In the genomic region with DNA sequence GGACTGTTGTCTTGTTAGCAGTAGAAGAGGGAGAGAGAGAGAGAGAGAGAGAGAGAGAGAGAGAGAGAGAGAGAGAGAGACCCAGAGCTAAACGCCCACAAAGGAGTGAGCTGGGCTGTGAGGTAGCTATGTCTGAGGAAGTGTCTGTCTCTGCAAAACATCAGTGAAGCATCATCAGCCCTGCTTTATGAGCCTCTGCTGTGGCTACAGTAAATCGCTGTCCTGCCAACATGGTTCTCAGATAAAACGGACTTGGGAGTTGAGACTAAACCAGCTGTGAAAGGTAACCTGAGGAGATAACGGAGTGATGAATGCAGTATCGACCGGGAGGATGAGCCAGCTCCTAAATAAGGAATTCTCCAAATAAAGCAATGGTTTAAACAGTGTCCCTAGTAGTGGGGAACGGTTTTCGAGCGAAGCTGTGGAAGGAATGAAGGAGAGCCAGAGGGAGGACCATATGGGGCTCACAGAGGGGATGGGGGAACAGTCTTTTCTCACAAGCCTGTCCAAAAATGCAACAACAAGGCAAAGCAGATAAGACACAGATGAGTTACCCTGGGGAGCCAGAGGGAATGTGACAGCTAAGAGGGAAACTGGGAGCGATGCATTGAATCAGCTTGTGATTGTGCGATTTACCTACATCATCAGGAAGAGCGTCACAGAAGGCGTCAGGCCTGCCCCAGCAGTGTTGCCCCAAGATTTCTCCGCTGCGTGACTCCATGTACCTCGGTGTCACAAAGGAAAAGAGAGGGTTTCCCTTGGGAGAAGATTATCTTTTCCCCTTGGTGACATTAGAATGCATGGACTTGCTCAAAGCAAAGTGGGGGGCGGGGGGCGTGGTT, we compare ENCODE assay signal across 12 mouse cellular contexts. TPM values are rescaled to one million over a fixed set of nuclear protein-coding genes. Genes with fewer than 3 reads are reported as not detected.
DNase-seq lines count a peak whose midpoint lies in the region; ATAC-seq and TF ChIP-seq lines count a peak whose summit lies in the region.
"Had no signal": no experiment of that assay in that cellular context is flagged by ENCODE, and none has a peak within 500 bp of the region (broad histone marks: within the 10 kb centered on the region; RNA-seq: fewer than 3 reads in every experiment).

No protein-coding gene starts in this region.

- DNase-seq in embryo, embryonic 10 days (ENCODE audit: low spot score) = peak; percentile 41
- DNase-seq in embryo, embryonic 10.5 days (ENCODE audit: low spot score) = no peak
- DNase-seq in kidney, adult 2 months = no peak
- peak; percentile 69 for DNase-seq in brain, embryonic 14.5 days (ENCODE audit: low read depth)
- DNase-seq in layer of hippocampus, postnatal 25 days (ENCODE audit: extremely low spot score in 1 of 2, low spot score in 1 of 2) = peak; percentile 24 to 31
- DNase-seq in adrenal gland, postnatal 36 days = no peak
- DNase-seq in testis, postnatal 10 days (ENCODE audit: low spot score) = no peak
- DNase-seq: heart, adult 18-20 months had no signal

- H3K9me3 ChIP-seq in kidney, embryonic 16.5 days (ENCODE audit: low read length) = no peaks in the 10 kb centered on the region
- H3K9me3 ChIP-seq: embryonic facial prominence, embryonic 15.5 days; limb, embryonic 12.5 days had no signal

- no peak for TF ChIP-seq POLR2A in kidney, adult 2 months (IDR thresholded peaks at IDR 0.05; ENCODE audit: low read depth, low read length)
- no peak for TF ChIP-seq POLR2A in brain, embryonic 14.5 days (IDR thresholded peaks at IDR 0.05; ENCODE audit: borderline replicate concordance, extremely low read depth, insufficient read depth, insufficient read length, poor library complexity, severe bottlenecking)

- ATAC-seq in kidney, embryonic 16.5 days (ENCODE audit: low FRiP score, low TSS enrichment) = peak; percentile 69
- ATAC-seq: Patski had no signal

- H3K27me3 ChIP-seq in kidney, embryonic 16.5 days (ENCODE audit: insufficient read depth, low read length) = no peaks in the 10 kb centered on the region
- no peaks in the 10 kb centered on the region for H3K27me3 ChIP-seq in kidney, adult 2 months (replicated peaks; ENCODE audit: control insufficient read depth, insufficient read depth, low read length)
- H3K27me3 ChIP-seq: embryonic facial prominence, embryonic 15.5 days; limb, embryonic 12.5 days; Patski had no signal

- H3K36me3 ChIP-seq in kidney, embryonic 16.5 days (ENCODE audit: insufficient read depth, low read length) = no peaks in the 10 kb centered on the region
- no peaks in the 10 kb centered on the region for H3K36me3 ChIP-seq in kidney, adult 2 months (ENCODE audit: control insufficient read depth, insufficient read depth, low read length)
- H3K36me3 ChIP-seq: embryonic facial prominence, embryonic 15.5 days; limb, embryonic 12.5 days had no signal

- H3K4me2 ChIP-seq in kidney, embryonic 16.5 days (replicated peaks; ENCODE audit: low read depth, low read length) = no peak overlapping the region
- H3K4me2 ChIP-seq: embryonic facial prominence, embryonic 15.5 days; limb, embryonic 12.5 days had no signal

- no peak overlapping the region for H3K4me3 ChIP-seq in kidney, embryonic 16.5 days (ENCODE audit: low read length)
- no peak overlapping the region for H3K4me3 ChIP-seq in kidney, adult 2 months (ENCODE audit: insufficient read depth, low read depth, low read length)
- H3K4me3 ChIP-seq: embryonic facial prominence, embryonic 15.5 days; limb, embryonic 12.5 days had no signal

- no peak for TF ChIP-seq CTCF in kidney, adult 2 months (conservative IDR thresholded peaks at IDR 0.05; ENCODE audit: insufficient read depth, insufficient read length, low read depth, low read length)
- no peak for TF ChIP-seq CTCF in brain, embryonic 14.5 days (IDR thresholded peaks at IDR 0.05; ENCODE audit: borderline replicate concordance, extremely low read depth, insufficient read depth, insufficient read length)

- H3K9ac ChIP-seq in kidney, embryonic 16.5 days (replicated peaks; ENCODE audit: low read length) = no peak overlapping the region
- H3K9ac ChIP-seq: embryonic facial prominence, embryonic 15.5 days; limb, embryonic 12.5 days had no signal

- 54% methylated on average over 18 of the region's 18 CpGs for whole genome bisulfite sequencing in kidney, embryonic 16.5 days
- 71% methylated on average over 18 of the region's 18 CpGs for WGBS in kidney, adult 2 months

- H3K27ac ChIP-seq in kidney, embryonic 16.5 days (ENCODE audit: low read length) = 0 out of 2 replicates have a peak overlapping the region, but pooled peaks have one; percentile 12
- H3K27ac ChIP-seq in kidney, adult 2 months (ENCODE audit: insufficient read depth, low read depth, low read length) = no peak overlapping the region
- H3K27ac ChIP-seq: embryonic facial prominence, embryonic 15.5 days; limb, embryonic 12.5 days had no signal

- H3K4me1 ChIP-seq in kidney, embryonic 16.5 days (ENCODE audit: insufficient read depth, low read length) = peaks cover 3% of the 10 kb centered on the region; the same call in 1 of the 2 replicates
- no peaks in the 10 kb centered on the region for H3K4me1 ChIP-seq in kidney, adult 2 months (ENCODE audit: control insufficient read depth, insufficient read depth, low read length)

RNA-seq across cellular contexts. Expression of a gene that starts 53.8 kb away (rescaled TPM):
- polyA plus RNA-seq in kidney, embryonic 16.5 days (2015; fragmentation: Nextera tagmentation; extraction: Ambion mirVana) = 13.7 and 14.6 TPM in 2 replicates
- 1.6 and 2.3 TPM in 2 replicates for polyA plus RNA-seq in kidney, adult 2 months (2012; rRNA removed)
- polyA plus RNA-seq in brain, embryonic 14.5 days (2012; rRNA removed) = 3.6 and 4.1 TPM in 2 replicates
- total RNA-seq in layer of hippocampus, postnatal 25 days (2021) = 1 to 10 TPM; 6.8 to 8.4 TPM
- total RNA-seq in adrenal gland, postnatal 36 days (2021) = 1 to 10 TPM; 5.1 to 8.8 TPM

Comparison
In these comparisons a context has a peak if more than half of its experiments do, and no peak if none do; other contexts are left out.
1. DNase-seq: peak in embryo, embryonic 10 days (single experiment), brain, embryonic 14.5 days (single experiment) and layer of hippocampus, postnatal 25 days (2 of 2); none in embryo, embryonic 10.5 days (single experiment), kidney, adult 2 months (single experiment), adrenal gland, postnatal 36 days (0 of 2) and testis, postnatal 10 days (single experiment).